Mouse (Mus musculus): ENCODE data around the gene Acvr2b. TPM values are rescaled to one million over a fixed set of nuclear protein-coding genes. Genes with fewer than 3 reads are reported as not detected.
"Not testable (repeated sequence)": the region's sequence is repeated elsewhere in the genome, so short reads cannot be mapped to it uniquely, and the experiment has no call there.

The Acvr2b gene
- 13.2 and 17.2 TPM in 2 replicates for polyA plus RNA-seq (2015; fragmentation: Nextera tagmentation; extraction: Ambion mirVana)

DNA sequence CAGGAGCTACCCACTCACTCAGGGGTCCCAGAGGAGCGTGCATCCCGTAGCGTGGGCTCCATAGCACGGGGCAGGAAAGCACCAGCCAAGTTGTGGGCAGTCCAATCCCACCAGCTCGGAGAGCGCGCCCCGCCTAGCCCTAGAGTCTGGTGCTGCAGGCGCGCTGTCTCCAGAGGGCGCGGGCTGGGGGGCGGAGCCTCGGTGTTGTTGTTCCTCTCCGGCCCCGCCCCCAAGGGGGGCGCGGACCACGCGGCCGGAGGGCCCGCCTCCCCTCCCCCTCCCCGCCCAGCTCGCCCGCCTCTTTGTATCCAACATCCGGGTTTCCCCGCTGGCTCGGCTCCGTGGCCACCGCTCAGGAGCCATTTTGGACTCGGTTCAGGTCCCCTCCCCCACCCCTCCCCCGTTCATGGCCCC lies at the start of gene Acvr2b:
Gene Acvr2b, plus strand, starts transcription at position 318 of the 414 bp plus-strand sequence.
- Histone ChIP-seq H3K27me3 (replicated peaks) (no peaks in the 10 kb centered on the region), H3K9ac (peak within 1 kb of the TSS; percentile 98), H3K27ac (replicated peaks) (peak within 1 kb of the TSS; percentile 99), H3K36me3 (no peaks in the 10 kb centered on the region), H3K4me1 (peaks cover 30% of the 10 kb centered on the region), H3K4me3 (peak within 1 kb of the TSS; percentile 91), H3K9me3 (no peaks in the 10 kb centered on the region), H3K4me2 (peak within 1 kb of the TSS; percentile 99)
- 0% methylated on average over 25 of the region's 32 CpGs for WGBS
- ATAC-seq (ENCODE audit: extremely low read depth, insufficient number of reproducible peaks, low FRiP score, low TSS enrichment) = peak; percentile 88

DNA sequence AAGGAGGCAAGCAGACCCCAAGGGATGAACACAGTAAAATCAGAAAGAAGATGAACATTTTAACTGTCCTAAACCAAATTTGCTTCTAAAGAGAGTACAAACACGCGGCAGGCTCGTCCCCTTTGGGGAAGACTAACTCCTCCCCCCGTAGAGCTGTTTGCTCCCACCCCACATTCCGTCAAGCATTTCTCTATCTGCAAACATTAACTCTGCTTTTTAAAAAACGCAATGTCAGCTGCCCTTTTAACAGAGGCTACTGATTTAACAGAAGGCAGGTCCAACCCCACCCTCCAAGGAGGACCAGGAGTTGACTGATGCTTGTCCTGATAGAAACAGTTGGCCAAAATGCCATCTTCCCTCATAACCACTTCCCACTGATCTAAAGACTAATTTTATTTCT lies 48.0 kb upstream of the Acvr2b start:
- Histone ChIP-seq H3K4me2 (no peak overlapping the region), H3K27ac (replicated peaks) (no peak overlapping the region), H3K4me3 (no peak overlapping the region), H3K27me3 (replicated peaks) (peaks cover 5% of the 10 kb centered on the region; the same call in 1 of the 2 replicates), H3K9me3 (no peaks in the 10 kb centered on the region), H3K36me3 (peaks cover 23% of the 10 kb centered on the region), H3K9ac (no peak overlapping the region), H3K4me1 (peaks cover 7% of the 10 kb centered on the region)
- WGBS = 73% methylated on average over 6 of the region's 6 CpGs
- ATAC-seq (ENCODE audit: extremely low read depth, insufficient number of reproducible peaks, low FRiP score, low TSS enrichment) = no peak

DNA sequence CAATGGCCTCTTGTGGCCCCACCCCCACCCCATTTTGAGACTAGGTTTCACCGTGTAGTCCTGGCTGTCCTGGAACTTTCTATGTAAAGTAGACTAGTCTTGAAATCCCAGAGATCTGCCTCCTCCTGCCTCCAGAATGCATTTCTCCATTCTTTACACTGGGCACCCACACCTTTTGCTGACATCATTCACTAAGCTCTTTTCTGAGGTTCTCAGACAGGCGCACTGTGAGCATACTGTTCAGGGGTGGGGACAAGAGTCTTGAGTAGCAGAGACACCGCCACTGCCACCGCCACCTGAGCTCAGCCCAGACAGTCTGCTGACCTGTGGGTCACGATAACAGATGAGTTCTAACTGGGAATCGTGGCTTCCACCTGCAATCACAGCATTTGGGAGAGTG lies 46.0 kb upstream of the Acvr2b start:
- no peak overlapping the region for H3K4me2 ChIP-seq
- no peak for ATAC-seq (ENCODE audit: extremely low read depth, insufficient number of reproducible peaks, low FRiP score, low TSS enrichment)
- H3K4me3 ChIP-seq = no peak overlapping the region
- H3K36me3 ChIP-seq = peaks cover 6% of the 10 kb centered on the region
- WGBS = 72% methylated on average over 6 of the region's 6 CpGs
- no peaks in the 10 kb centered on the region for H3K9me3 ChIP-seq
- H3K9ac ChIP-seq = no peak overlapping the region
- peaks cover 7% of the 10 kb centered on the region for H3K4me1 ChIP-seq
- peaks cover 5% of the 10 kb centered on the region; the same call in 1 of the 2 replicates for H3K27me3 ChIP-seq (replicated peaks)
- H3K27ac ChIP-seq (replicated peaks) = no peak overlapping the region

DNA sequence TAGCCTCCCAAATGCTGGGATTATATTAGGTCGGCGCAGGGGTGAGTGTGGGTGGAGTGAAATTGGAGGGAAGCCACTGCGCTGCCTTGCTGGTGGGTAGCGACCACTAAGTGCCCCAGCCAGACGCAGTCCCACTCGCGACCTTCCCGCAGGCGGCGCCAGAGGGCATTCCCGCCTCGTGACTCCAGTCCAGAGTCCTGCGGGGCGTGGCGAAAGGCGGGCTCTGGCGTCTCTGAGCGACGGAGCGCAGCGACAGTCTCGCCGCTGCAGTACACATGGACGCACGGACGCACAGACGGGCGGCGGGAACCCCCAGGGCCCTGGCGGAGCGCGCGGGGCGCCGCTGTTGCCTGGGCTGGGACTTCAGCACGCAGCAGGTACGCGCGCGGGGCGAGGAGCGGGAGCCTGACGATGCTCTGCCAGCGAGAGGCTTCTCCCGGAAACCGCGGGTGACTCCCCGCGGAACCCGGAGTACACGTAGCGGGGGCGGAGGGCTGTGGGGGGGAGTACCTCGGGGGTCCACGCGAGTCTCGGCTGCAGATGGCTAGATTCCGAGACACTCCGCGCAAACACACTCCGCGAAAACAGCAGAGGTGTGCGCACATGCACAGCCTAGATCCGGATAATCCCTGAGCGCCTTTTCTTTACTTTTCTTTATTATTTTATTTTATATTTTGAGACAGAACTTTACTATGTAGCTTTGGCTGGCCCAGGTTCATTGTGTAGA lies 44.4 kb upstream of the Acvr2b start, which contains the start of gene Xylb:
Gene Xylb, plus strand, starts transcription at position 51 of the 727 bp plus-strand sequence.
- Histone ChIP-seq H3K36me3 (no peaks in the 10 kb centered on the region), H3K27ac (replicated peaks) (no peak within 1 kb of the TSS), H3K4me3 (peak within 1 kb of the TSS; percentile 77), H3K27me3 (replicated peaks) (peaks cover 5% of the 10 kb centered on the region; the same call in 1 of the 2 replicates), H3K9ac (peak within 1 kb of the TSS; percentile 86), H3K4me1 (peaks cover 11% of the 10 kb centered on the region), H3K9me3 (no peaks in the 10 kb centered on the region), H3K4me2 (peak within 1 kb of the TSS; percentile 98)
- peak; percentile 55 for ATAC-seq (ENCODE audit: extremely low read depth, insufficient number of reproducible peaks, low FRiP score, low TSS enrichment)
- 3% methylated on average over 65 of the region's 65 CpGs for WGBS

DNA sequence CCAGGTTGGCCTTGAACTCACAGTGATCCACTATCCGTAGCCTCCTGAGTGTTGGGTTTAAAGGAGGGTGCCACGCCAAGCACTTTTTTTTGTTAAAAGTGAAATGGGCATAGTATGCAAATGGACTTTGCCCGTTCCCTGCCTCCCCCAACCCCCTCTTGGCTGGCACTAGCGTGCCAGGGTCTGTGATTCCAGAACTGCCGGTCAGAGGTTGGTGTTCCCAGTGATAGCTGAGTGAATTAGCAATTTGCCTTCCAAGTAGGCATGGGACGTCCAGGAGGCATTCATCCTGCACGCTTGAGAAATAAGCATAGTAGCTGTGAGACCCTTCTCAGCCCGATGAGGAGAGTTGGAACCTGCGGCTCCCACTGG lies 43.9 kb upstream of the Acvr2b start:
- peak overlapping the region; percentile 86 for H3K9ac ChIP-seq
- H3K4me3 ChIP-seq = peak overlapping the region; percentile 77
- no peaks in the 10 kb centered on the region for H3K36me3 ChIP-seq
- H3K4me2 ChIP-seq = peak overlapping the region; percentile 98
- ATAC-seq (ENCODE audit: extremely low read depth, insufficient number of reproducible peaks, low FRiP score, low TSS enrichment) = no peak
- peaks cover 5% of the 10 kb centered on the region; the same call in 1 of the 2 replicates for H3K27me3 ChIP-seq (replicated peaks)
- H3K4me1 ChIP-seq = peaks cover 16% of the 10 kb centered on the region
- no peaks in the 10 kb centered on the region for H3K9me3 ChIP-seq
- WGBS = 47% methylated on average over 9 of the region's 9 CpGs
- H3K27ac ChIP-seq (replicated peaks) = no peak overlapping the region

DNA sequence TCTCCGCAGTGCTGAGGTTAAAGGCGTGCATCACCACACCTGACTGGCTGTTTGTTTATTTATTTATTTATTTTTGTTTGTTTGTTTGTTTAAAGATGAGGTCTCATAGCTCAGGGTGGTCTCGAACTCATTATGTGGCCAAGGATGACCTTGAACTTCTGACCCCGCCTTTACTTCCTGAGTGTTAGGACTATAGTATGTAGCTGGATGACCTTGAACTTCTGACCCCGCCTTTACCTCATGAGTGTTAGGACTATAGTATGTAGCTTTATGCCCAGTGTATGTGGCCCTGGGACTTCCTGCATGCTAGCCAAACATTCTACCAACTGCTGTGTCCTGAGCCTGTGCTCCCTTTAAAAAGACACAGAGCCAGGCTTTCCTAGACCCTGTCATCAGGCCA lies 40.5 kb upstream of the Acvr2b start:
- H3K9me3 ChIP-seq = no peaks in the 10 kb centered on the region
- WGBS = 80% methylated on average over 5 of the region's 5 CpGs
- H3K27me3 ChIP-seq (replicated peaks) = peaks cover 5% of the 10 kb centered on the region; the same call in 1 of the 2 replicates
- H3K4me2 ChIP-seq = no peak overlapping the region
- H3K4me1 ChIP-seq = peaks cover 31% of the 10 kb centered on the region
- ATAC-seq (ENCODE audit: extremely low read depth, insufficient number of reproducible peaks, low FRiP score, low TSS enrichment) = no peak
- no peak overlapping the region for H3K9ac ChIP-seq
- H3K27ac ChIP-seq (replicated peaks) = no peak overlapping the region
- H3K4me3 ChIP-seq = no peak overlapping the region
- H3K36me3 ChIP-seq = no peaks in the 10 kb centered on the region

DNA sequence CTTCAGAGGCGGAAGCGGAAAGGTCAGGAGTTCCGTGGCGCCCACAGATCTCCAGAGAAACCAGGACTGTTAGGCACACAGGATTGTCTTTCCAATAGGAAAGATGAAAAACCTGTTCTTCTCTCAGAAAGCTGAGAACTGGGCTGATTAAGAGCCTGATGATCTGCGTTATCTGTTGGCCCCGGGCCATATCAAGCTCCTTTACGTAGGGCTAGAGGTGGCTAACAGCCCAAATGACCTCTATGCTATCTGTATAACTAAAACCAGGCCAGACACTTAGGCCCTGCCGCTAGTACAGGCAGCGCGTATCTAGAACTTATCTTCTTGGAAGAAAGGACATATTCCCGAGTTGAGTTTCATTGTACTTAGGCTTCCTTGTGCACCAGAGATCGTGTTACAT lies 38.7 kb upstream of the Acvr2b start:
- Histone ChIP-seq H3K4me2 (no peak overlapping the region), H3K27me3 (replicated peaks) (peaks cover 2% of the 10 kb centered on the region; the same call in 1 of the 2 replicates), H3K9ac (peak overlapping the region; percentile 24; the same call in 1 of the 2 replicates), H3K36me3 (no peaks in the 10 kb centered on the region), H3K4me3 (no peak overlapping the region), H3K9me3 (no peaks in the 10 kb centered on the region), H3K27ac (replicated peaks) (no peak overlapping the region; the same call in 1 of the 2 replicates), H3K4me1 (peaks cover 24% of the 10 kb centered on the region)
- ATAC-seq (ENCODE audit: extremely low read depth, insufficient number of reproducible peaks, low FRiP score, low TSS enrichment) = no peak
- WGBS = 44% methylated on average over 12 of the region's 12 CpGs

DNA sequence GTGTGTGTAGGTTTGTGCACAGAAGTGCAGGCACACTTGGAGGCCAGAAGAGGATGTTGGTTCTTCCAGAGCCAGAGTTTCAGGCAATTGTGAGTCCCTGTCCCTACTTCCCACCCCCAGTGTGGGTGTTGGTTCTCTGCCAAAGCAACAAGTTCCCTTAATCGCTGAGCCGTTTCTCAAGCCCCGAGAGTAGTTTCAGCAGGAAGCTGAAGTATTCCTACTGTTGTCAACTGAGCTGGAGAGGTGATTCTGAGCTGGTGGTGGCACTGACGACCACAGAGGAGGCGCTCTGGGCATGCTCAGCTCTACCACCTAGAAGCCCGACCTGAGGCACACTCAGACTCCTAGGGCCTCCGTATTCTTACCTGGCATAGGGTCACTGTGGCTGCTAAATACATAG lies 36.6 kb upstream of the Acvr2b start, which contains the start of gene Slc22a14:
Gene Slc22a14, minus strand, starts transcription at position 270 of the 400 bp plus-strand sequence.
- Histone ChIP-seq H3K4me3 (no peak within 1 kb of the TSS), H3K36me3 (peaks cover 3% of the 10 kb centered on the region; the same call in 1 of the 2 replicates), H3K9me3 (no peaks in the 10 kb centered on the region), H3K4me1 (peaks cover 23% of the 10 kb centered on the region), H3K4me2 (no peak within 1 kb of the TSS), H3K27ac (replicated peaks) (no peak within 1 kb of the TSS; the same call in 1 of the 2 replicates), H3K9ac (0 out of 2 replicates have a peak within 1 kb of the TSS, but pooled peaks have one; percentile 7), H3K27me3 (replicated peaks) (no peaks in the 10 kb centered on the region)
- no peak for ATAC-seq (ENCODE audit: extremely low read depth, insufficient number of reproducible peaks, low FRiP score, low TSS enrichment)
- WGBS = 53% methylated on average over 7 of the region's 7 CpGs

DNA sequence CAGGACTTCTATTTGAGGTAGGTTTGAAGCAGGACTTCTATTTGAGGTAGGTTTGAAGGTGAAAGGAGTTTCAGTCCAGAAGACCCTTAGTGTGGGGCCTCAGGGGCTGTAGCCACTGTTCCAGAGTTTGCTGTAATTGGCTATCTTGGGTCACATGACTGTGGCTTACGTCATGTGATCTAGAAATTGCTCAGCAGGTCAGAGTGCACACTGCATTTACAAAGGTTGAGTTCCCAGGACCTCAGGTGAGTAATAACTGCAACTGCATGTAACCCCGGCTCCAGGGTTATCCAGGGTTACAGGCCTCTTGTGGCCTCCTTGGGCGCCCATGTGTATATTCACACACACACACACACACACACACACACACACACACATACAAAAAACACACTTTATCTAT lies 33.6 kb upstream of the Acvr2b start:
- Histone ChIP-seq H3K4me2 (no peak overlapping the region), H3K9ac (no peak overlapping the region), H3K27me3 (replicated peaks) (no peaks in the 10 kb centered on the region), H3K4me3 (no peak overlapping the region), H3K9me3 (no peaks in the 10 kb centered on the region), H3K27ac (replicated peaks) (no peak overlapping the region), H3K36me3 (peaks cover 3% of the 10 kb centered on the region; the same call in 1 of the 2 replicates), H3K4me1 (peaks cover 11% of the 10 kb centered on the region)
- WGBS = 83% methylated on average over 3 of the region's 3 CpGs
- ATAC-seq (ENCODE audit: extremely low read depth, insufficient number of reproducible peaks, low FRiP score, low TSS enrichment) = no peak

DNA sequence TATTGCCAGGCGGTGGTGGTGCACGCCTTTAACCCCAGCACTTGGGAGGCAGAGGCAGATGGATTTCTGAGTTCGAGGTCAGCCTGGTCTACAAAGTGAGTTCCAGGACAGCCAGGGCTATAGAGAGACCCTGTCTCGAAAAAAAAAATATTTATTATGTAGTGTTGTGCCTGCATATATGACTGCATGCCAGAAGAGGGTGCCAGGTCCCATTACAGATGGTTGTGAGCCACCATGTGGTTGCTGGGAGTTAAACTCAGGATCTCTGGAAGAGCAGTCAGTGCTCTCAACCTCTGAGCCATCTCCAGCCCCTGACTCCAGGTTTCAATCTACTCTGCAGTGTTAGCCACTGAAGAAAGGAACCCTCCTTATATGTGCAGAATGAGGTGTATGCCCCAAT lies 31.1 kb upstream of the Acvr2b start:
- WGBS = 83% methylated on average over 4 of the region's 4 CpGs
- H3K36me3 ChIP-seq; H3K4me3 ChIP-seq; H3K9ac ChIP-seq; H3K27ac ChIP-seq (replicated peaks); ATAC-seq (ENCODE audit: extremely low read depth, insufficient number of reproducible peaks, low FRiP score, low TSS enrichment); H3K27me3 ChIP-seq (replicated peaks); H3K4me2 ChIP-seq; H3K9me3 ChIP-seq; H3K4me1 ChIP-seq: not testable (repeated sequence)

DNA sequence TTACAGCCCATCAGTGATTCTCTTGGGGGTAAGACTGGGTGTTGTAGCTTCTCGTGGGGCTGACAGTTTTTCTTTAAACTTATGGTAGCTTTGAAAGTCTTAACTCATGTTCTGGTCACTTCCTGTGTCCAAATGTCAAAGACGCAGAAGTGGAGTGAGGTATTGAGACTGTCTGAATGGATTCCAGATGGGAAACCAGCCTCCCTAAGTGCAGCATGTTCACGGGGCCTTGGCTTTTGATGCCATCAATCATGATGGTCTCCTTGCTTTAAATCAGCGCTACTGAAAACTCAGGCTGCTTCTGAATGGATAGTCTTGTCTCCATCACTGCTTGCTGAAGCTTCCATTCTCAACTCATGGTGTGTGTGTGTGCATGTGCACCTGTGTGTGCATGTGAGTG lies 30.7 kb upstream of the Acvr2b start:
- Histone ChIP-seq H3K4me3 (no peak overlapping the region), H3K36me3 (peaks cover 3% of the 10 kb centered on the region; the same call in 1 of the 2 replicates), H3K27me3 (replicated peaks) (no peaks in the 10 kb centered on the region), H3K9me3 (no peaks in the 10 kb centered on the region), H3K9ac (no peak overlapping the region), H3K4me1 (no peaks in the 10 kb centered on the region), H3K27ac (replicated peaks) (no peak overlapping the region), H3K4me2 (no peak overlapping the region)
- ATAC-seq (ENCODE audit: extremely low read depth, insufficient number of reproducible peaks, low FRiP score, low TSS enrichment) = no peak
- 79% methylated on average over 4 of the region's 4 CpGs for WGBS

All from heart, embryonic 13.5 days (tissue).